Mouse (Mus musculus): Measurements from ENCODE around the gene Pxdc1. TPM values are rescaled to one million over a fixed set of nuclear protein-coding genes. Genes with fewer than 3 reads are reported as not detected.

Pxdc1 gene
- polyA plus RNA-seq (2014; fragmentation: Illumina TruSeq; extraction: RNeasy Lipid Tissue Mini Kit (QIAGEN cat#74804)) = 5.6 TPM

DNA sequence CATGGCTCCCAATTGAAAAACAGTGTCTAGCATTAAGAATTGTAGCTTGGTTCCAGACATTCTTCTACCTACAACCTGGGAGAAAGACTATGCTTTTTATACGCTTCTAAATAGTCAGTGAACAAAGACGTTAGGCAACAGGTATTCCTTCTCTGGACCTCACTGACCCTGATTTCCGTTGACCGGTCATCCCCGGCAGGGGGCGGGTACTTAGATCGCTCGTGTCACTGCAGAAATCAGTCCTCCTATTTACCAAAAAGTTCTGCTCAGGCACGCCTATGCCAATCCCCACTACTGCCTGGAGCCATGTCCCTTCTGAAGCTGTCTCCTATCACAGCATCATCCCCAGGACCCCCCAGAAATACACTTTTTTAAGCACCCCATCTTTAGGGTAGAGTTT lies at the start of gene Pxdc1:
Gene Pxdc1 (minus strand): TSS at position 96 of the 400 bp plus-strand sequence.

Other genes starting within 250 kb of the Pxdc1 start
- gene Fam50b, start 81.4 kb upstream of the Pxdc1 start, polyA plus RNA-seq (2014; fragmentation: Illumina TruSeq; extraction: RNeasy Lipid Tissue Mini Kit (QIAGEN cat#74804)) = not detected
- gene Prpf4b, start 221.8 kb upstream of the Pxdc1 start, polyA plus RNA-seq (2014; fragmentation: Illumina TruSeq; extraction: RNeasy Lipid Tissue Mini Kit (QIAGEN cat#74804)) = 125 TPM

Measured in ovary, adult 10 weeks (tissue).